Mouse (Mus musculus): ENCODE data around the gene Nt5c. TPM values are rescaled to one million over a fixed set of nuclear protein-coding genes. Genes with fewer than 3 reads are reported as not detected.
A peak's percentile ranks its signal among the peaks of the same experiment; 100 is the strongest.
"Not testable (repeated sequence)": the region's sequence is repeated elsewhere in the genome, so short reads cannot be mapped to it uniquely, and the experiment has no call there.

Gene Nt5c
- polyA plus RNA-seq, 1 experiment from 2014 or later, result 48.3 TPM

DNA sequence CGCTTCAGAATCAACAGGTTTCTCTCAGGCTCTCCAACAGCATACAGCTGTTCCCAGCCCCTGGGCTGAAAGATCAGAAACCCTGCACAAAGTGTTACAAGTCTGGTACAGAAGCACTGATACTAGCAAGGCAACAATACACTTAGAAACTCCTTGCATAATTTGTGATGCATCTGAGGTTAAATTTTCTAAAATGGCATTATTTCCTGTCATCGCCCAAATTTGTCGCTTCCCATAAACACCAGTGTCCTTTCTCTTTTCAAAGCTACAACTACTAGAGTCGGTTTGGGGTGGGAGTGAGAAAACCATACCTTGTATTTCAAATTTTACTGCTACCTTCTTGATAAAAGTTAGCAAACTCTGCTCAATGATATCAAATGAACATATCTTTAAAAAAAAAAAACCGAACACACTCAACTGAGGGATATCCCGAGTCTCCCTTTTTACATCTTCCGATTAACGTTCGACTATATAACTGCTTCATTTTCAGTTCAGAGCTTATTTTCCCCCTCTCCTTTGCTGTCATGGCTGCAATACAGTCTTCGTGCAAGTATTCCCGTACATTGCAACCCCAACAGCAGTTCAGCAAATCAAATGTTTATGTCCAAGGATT is 43.2 kb upstream of the Nt5c start:
- ATAC-seq (no peak), DNase-seq (no peak)
- H3K27me3 ChIP-seq (ENCODE audit: insufficient read depth, low read length), result no peaks in the 10 kb centered on the region
- peak overlapping the region; percentile 86 for H3K4me3 ChIP-seq (ENCODE audit: low read depth, low read length)
- H3K36me3 ChIP-seq (replicated peaks; ENCODE audit: insufficient read depth, low read length), result peaks cover 38% of the 10 kb centered on the region
- H3K27ac ChIP-seq (ENCODE audit: low read depth), result peak overlapping the region; percentile 99
- WGBS (ENCODE audit: insufficient replicate concordance), result 4% methylated on average over 11 of the region's 11 CpGs
- peak overlapping the region; percentile 96 for H3K9ac ChIP-seq (replicated peaks)
- H3K4me2 ChIP-seq (ENCODE audit: low read depth, low read length), result peak overlapping the region; percentile 78
- peaks cover 10% of the 10 kb centered on the region for H3K4me1 ChIP-seq (ENCODE audit: insufficient read depth)
- H3K9me3 ChIP-seq (ENCODE audit: low read length), result no peaks in the 10 kb centered on the region
- no peak for TF ChIP-seq EP300 (IDR thresholded peaks at IDR 0.05; ENCODE audit: low read depth)
- TF ChIP-seq CTCF (IDR thresholded peaks at IDR 0.05; ENCODE audit: low read depth), result no peak

DNA sequence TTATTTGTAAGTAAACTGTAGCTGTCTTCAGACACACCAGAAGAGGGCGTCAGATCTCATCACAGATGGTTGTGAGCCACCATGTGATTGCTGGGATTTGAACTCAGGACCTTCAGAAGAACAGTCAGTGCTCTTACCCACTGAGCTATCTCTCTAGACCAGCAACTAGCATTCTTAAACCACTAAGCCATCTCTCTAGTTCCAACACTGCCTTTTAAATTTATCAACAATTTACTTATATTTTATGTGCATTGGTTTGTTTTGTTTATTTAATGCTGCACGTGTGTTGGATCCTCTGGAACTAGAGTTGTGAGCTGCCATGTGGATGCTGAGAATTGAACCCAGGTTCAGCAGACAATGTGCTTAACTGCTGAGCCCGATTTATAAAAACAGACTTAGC is 34.8 kb upstream of the Nt5c start:
- not testable (repeated sequence) for H3K27me3 ChIP-seq (ENCODE audit: insufficient read depth, low read length); H3K9ac ChIP-seq (replicated peaks); H3K4me3 ChIP-seq (ENCODE audit: low read depth, low read length); H3K27ac ChIP-seq (ENCODE audit: low read depth); H3K9me3 ChIP-seq (ENCODE audit: low read length); ATAC-seq; H3K4me1 ChIP-seq (ENCODE audit: insufficient read depth); DNase-seq; H3K4me2 ChIP-seq (ENCODE audit: low read depth, low read length)
- H3K36me3 ChIP-seq (replicated peaks; ENCODE audit: insufficient read depth, low read length), result peaks cover 58% of the 10 kb centered on the region
- 85% methylated on average over 3 of the region's 3 CpGs for WGBS (ENCODE audit: insufficient replicate concordance)

DNA sequence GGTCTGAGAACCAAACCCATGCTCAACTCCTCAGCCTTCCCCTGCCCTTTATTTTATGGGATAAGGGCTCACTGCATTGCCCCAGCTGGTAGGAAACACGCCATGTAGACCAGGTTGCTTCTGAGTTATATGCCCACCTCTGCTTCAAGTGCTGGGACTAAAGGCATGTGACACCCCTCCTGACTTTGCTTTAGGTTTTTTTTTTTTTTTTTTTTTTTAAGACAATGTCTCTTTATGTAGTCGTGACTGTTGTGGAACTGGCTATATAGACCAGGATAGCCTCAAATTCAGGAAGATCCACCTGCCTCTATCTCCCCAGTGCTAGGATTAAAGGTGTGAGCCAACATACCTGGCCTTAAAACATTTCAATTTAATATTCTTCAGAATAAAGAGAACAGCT is 31.0 kb upstream of the Nt5c start:
- H3K36me3 ChIP-seq (replicated peaks; ENCODE audit: insufficient read depth, low read length), result peaks cover 37% of the 10 kb centered on the region
- no peak overlapping the region for H3K4me3 ChIP-seq (ENCODE audit: low read depth, low read length)
- H3K27ac ChIP-seq (ENCODE audit: low read depth), result no peak overlapping the region
- H3K9ac ChIP-seq (replicated peaks), result no peak overlapping the region
- no peaks in the 10 kb centered on the region for H3K27me3 ChIP-seq (ENCODE audit: insufficient read depth, low read length)
- H3K9me3 ChIP-seq (ENCODE audit: low read length), result no peaks in the 10 kb centered on the region
- no peaks in the 10 kb centered on the region for H3K4me1 ChIP-seq (ENCODE audit: insufficient read depth)
- no peak for TF ChIP-seq EP300 (IDR thresholded peaks at IDR 0.05; ENCODE audit: low read depth)
- no peak for TF ChIP-seq CTCF (IDR thresholded peaks at IDR 0.05; ENCODE audit: low read depth)
- WGBS (ENCODE audit: insufficient replicate concordance), result 74% methylated on average over 2 of the region's 2 CpGs
- no peak overlapping the region for H3K4me2 ChIP-seq (ENCODE audit: low read depth, low read length)
- no peak for DNase-seq
- ATAC-seq, result no peak

DNA sequence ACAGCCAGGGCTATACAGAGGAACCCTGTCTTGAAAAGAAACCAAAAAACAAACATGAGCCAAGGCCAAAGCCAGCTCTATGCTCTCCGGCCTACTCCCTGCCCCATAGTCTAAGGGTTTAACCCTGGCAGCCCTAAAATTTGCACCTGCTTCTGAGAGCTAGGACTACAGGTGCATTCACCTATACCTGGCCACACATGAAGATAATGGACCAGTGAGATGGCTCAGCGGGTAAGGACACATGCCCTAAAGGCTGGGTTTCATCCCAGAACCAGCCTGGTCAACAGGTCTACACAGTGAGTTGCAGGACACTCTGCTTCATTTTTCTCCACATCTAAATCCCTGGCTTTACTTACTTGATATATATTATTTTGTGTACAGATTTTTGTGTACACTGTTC is 30.6 kb upstream of the Nt5c start:
- H3K4me3 ChIP-seq (ENCODE audit: low read depth, low read length), result no peak overlapping the region
- TF ChIP-seq EP300 (IDR thresholded peaks at IDR 0.05; ENCODE audit: low read depth) (no peak), CTCF (IDR thresholded peaks at IDR 0.05; ENCODE audit: low read depth) (no peak)
- H3K9me3 ChIP-seq (ENCODE audit: low read length), result no peaks in the 10 kb centered on the region
- no peak overlapping the region for H3K27ac ChIP-seq (ENCODE audit: low read depth)
- H3K27me3 ChIP-seq (ENCODE audit: insufficient read depth, low read length), result no peaks in the 10 kb centered on the region
- WGBS (ENCODE audit: insufficient replicate concordance), result 97% methylated on average over 2 of the region's 2 CpGs
- H3K4me1 ChIP-seq (ENCODE audit: insufficient read depth), result no peaks in the 10 kb centered on the region
- DNase-seq, result no peak
- ATAC-seq, result no peak
- no peak overlapping the region for H3K4me2 ChIP-seq (ENCODE audit: low read depth, low read length)
- H3K36me3 ChIP-seq (replicated peaks; ENCODE audit: insufficient read depth, low read length), result peaks cover 32% of the 10 kb centered on the region
- no peak overlapping the region for H3K9ac ChIP-seq (replicated peaks)

DNA sequence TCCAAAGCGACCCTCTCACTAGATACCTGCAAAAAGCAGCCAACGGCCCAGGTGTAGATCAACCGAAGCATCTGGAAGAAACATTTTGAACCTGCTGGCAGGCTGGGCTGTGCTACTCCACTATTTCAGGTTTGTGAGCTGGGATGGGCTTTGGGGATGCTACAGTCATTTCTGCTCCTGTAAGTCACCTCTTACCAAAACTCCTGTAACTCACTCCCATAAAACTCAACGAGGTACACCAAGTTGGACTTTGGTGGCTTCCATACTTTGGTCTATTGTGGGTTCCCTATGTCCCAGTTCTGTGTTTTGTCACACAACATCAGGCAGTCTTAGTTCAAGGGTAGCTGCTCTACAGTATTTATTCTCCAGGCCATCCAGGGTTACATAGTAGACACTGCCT is 29.4 kb upstream of the Nt5c start:
- H3K9me3 ChIP-seq (ENCODE audit: low read length), result no peaks in the 10 kb centered on the region
- no peak for ATAC-seq
- no peaks in the 10 kb centered on the region for H3K27me3 ChIP-seq (ENCODE audit: insufficient read depth, low read length)
- H3K9ac ChIP-seq (replicated peaks), result no peak overlapping the region
- DNase-seq, result no peak
- H3K27ac ChIP-seq (ENCODE audit: low read depth), result no peak overlapping the region
- H3K4me1 ChIP-seq (ENCODE audit: insufficient read depth), result no peaks in the 10 kb centered on the region
- H3K4me2 ChIP-seq (ENCODE audit: low read depth, low read length), result no peak overlapping the region
- 76% methylated on average over 4 of the region's 4 CpGs for WGBS (ENCODE audit: insufficient replicate concordance)
- no peak for TF ChIP-seq CTCF (IDR thresholded peaks at IDR 0.05; ENCODE audit: low read depth)
- TF ChIP-seq EP300 (IDR thresholded peaks at IDR 0.05; ENCODE audit: low read depth), result no peak
- peaks cover 22% of the 10 kb centered on the region for H3K36me3 ChIP-seq (replicated peaks; ENCODE audit: insufficient read depth, low read length)
- no peak overlapping the region for H3K4me3 ChIP-seq (ENCODE audit: low read depth, low read length)

DNA sequence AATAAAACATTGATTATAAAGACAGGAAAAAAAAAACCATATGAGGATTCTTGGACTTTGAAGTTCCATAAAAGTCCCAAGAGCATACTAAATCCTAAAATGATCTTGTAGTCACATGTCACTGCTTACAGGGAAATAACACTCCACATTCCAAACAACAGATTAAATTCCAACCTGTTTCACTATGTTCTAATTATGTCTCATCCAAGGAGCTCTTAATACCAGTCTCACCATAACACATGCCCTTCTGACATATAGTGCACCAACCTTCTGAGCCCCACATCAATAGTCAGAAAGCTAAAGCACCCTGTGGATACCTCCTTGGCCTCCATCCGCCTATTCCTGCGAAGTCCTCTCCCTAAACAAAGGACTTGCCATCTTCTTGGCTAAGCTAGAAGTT is 28.6 kb upstream of the Nt5c start:
- TF ChIP-seq CTCF (IDR thresholded peaks at IDR 0.05; ENCODE audit: low read depth), result no peak
- no peak for TF ChIP-seq EP300 (IDR thresholded peaks at IDR 0.05; ENCODE audit: low read depth)
- H3K9ac ChIP-seq (replicated peaks), result no peak overlapping the region
- 88% methylated on average over 2 of the region's 2 CpGs for WGBS (ENCODE audit: insufficient replicate concordance)
- H3K27ac ChIP-seq (ENCODE audit: low read depth), result no peak overlapping the region
- H3K9me3 ChIP-seq (ENCODE audit: low read length), result no peaks in the 10 kb centered on the region
- no peak overlapping the region for H3K4me2 ChIP-seq (ENCODE audit: low read depth, low read length)
- H3K36me3 ChIP-seq (replicated peaks; ENCODE audit: insufficient read depth, low read length), result peaks cover 13% of the 10 kb centered on the region; the same call in 1 of the 2 replicates
- DNase-seq (no peak), ATAC-seq (no peak)
- no peak overlapping the region for H3K4me3 ChIP-seq (ENCODE audit: low read depth, low read length)
- peaks cover 2% of the 10 kb centered on the region; the same call in 1 of the 2 replicates for H3K4me1 ChIP-seq (ENCODE audit: insufficient read depth)
- H3K27me3 ChIP-seq (ENCODE audit: insufficient read depth, low read length), result no peaks in the 10 kb centered on the region

DNA sequence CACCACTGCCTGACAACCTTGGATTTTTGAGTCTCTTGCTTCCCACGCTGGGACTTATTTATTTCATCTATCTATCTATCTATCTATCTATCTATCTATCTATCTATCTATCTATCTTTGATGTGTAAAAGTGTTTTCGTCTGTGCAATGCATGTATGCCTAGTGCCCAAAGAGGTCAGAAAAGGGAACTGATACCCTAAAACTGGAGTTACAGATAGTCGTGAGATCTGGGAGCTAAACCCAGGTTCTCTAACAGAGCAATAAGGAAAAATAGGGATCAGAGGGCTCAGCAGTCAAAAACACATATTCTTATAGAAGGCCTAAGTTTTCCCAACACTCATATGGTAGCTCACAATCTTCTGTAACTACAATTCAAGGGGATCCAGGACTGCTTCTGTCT is 27.9 kb upstream of the Nt5c start:
- Histone ChIP-seq H3K27me3 (ENCODE audit: insufficient read depth, low read length) (no peaks in the 10 kb centered on the region), H3K36me3 (replicated peaks; ENCODE audit: insufficient read depth, low read length) (peaks cover 8% of the 10 kb centered on the region; the same call in 1 of the 2 replicates), H3K9me3 (ENCODE audit: low read length) (no peaks in the 10 kb centered on the region), H3K4me2 (ENCODE audit: low read depth, low read length) (no peak overlapping the region), H3K4me1 (ENCODE audit: insufficient read depth) (peaks cover 4% of the 10 kb centered on the region; the same call in 1 of the 2 replicates), H3K9ac (replicated peaks) (no peak overlapping the region), H3K27ac (ENCODE audit: low read depth) (no peak overlapping the region), H3K4me3 (ENCODE audit: low read depth, low read length) (no peak overlapping the region)
- TF ChIP-seq EP300 (IDR thresholded peaks at IDR 0.05; ENCODE audit: low read depth) (no peak), CTCF (IDR thresholded peaks at IDR 0.05; ENCODE audit: low read depth) (no peak)
- DNase-seq (no peak), ATAC-seq (no peak)
- WGBS (ENCODE audit: insufficient replicate concordance), result 65% methylated on average over 3 of the region's 3 CpGs

Data from liver, postnatal 0 days (tissue).